Mouse (Mus musculus): ENCODE results near the gene 2610028H24Rik.

The 2610028H24Rik gene

DNA sequence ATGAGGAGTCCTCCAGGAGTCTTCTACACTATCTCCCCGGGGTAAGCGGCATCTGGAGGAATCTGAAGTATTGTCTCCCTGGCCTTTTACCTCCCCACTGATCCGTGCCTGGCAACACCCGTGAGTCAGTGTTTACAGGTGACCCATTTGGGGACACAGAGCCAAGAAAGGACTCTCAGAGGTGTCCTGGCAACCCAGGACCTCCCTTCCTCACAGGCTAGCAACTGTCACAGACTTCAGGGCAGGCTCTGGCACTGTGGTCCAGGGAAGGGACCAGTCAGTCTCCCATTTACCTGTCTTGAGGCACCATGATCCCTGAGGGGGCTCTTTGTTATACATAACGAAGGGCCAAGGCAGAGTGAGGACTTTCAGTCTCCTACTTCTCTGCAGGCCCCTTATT is at the start of gene 2610028H24Rik:
TSS of gene 2610028H24Rik (plus strand) at position 231 of the 400 bp plus-strand sequence.
- DNase-seq (ENCODE audit: low spot score in 2 of 2) = no peak

DNA sequence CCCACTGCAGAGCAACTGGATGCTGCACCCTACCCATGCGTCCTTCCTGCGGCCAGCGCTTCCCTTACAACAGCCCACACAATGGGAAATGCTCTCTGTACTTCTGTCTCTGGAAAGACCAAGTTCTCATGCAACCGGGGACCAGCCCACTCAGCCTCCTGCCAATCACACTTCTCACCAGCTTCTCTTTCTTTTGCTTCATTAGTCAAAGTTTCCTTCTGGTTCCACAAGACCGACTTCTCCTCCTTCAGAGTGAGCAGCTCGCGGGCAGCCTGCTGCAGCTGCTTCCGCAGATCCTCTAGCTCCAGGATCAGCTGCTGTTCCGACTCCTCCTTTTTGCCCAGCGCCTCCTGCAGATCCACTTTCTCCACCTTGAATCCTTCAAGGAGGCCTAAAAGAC is 40.4 kb upstream of the 2610028H24Rik start:
- peak in 1 of 2 experiments; percentile 23 for DNase-seq (ENCODE audit: low spot score in 2 of 2)

DNA sequence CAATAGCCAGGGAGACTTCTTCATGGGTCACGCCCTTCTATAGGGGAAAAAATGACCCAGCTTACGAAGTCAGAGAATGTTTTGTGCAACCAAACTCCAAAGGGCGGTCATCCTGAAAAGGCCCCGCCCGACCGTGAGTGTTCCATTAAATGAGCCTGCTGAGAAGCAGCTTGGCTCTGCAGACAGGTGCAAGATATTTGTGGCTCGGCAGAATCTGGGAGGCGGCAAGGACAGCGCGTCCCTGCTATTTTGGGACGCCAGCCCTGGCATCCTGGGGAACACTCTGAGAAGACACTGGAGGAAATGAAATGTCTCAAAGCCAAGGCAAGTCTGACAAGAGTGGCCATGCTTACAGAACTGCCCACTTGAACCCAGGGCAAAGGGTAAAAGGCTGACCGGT is 32.1 kb upstream of the 2610028H24Rik start:
- DNase-seq (ENCODE audit: low spot score in 2 of 2) = peak; percentile 64 to 73

GRCm38 (mm10) chr10:76425674-76426073 is 23.2 kb upstream of the 2610028H24Rik start:
- DNase-seq (ENCODE audit: low spot score in 2 of 2) = no peak

GRCm38 (mm10) chr10:76433925-76434324 is 15.0 kb upstream of the 2610028H24Rik start:
- no peak for DNase-seq (ENCODE audit: low spot score in 2 of 2)

- DNase-seq (ENCODE audit: low spot score in 2 of 2) = no peak
Measured at GRCm38 (mm10) chr10:76439107-76439890, 9.6 kb upstream of the 2610028H24Rik start.

DNA sequence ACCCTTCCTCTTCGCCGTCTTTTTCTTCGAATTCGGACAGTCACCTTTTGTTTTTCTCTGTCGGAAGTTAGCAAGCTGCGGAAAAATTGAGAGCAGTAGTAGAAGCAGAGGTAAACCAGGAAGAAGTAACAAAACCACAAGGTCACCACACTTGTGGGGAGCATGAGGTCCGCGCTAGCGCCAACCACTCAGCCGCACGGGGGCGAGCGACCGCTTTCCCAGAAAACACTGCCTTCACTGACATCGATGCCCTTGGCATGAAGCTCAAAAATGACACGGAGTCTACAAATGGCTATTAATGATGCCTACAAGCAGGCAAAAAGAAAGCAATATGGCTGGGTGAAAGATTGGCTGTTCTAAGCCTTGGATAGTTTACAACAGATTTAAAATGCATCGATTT is 8.6 kb upstream of the 2610028H24Rik start, which contains the start of gene AC141477.1:
TSS of gene AC141477.1 (minus strand) at position 164 of the 400 bp plus-strand sequence.
- no peak for DNase-seq (ENCODE audit: low spot score in 2 of 2)

- DNase-seq (ENCODE audit: low spot score in 2 of 2) = peak; percentile 94 to 96
Measured at GRCm38 (mm10) chr10:76442178-76443088, 6.4 kb upstream of the 2610028H24Rik start, which contains the start of gene Pcnt. Pcnt (minus strand) TSS chr10:76442786.

GRCm38 (mm10) chr10:76445996-76446681 is 2.7 kb upstream of the 2610028H24Rik start:
- no peak for DNase-seq (ENCODE audit: low spot score in 2 of 2)

- DNase-seq (ENCODE audit: low spot score in 2 of 2) = no peak
Measured at GRCm38 (mm10) chr10:76447406-76448229, 1.3 kb upstream of the 2610028H24Rik start.

GRCm38 (mm10) chr10:76455289-76455688 is 6.4 kb downstream of the 2610028H24Rik start:
- DNase-seq (ENCODE audit: low spot score in 2 of 2) = peak in 1 of 2 experiments; percentile 26

- DNase-seq (ENCODE audit: low spot score in 2 of 2) = no peak
Measured at GRCm38 (mm10) chr10:76461255-76461654, 12.4 kb downstream of the 2610028H24Rik start.

DNA sequence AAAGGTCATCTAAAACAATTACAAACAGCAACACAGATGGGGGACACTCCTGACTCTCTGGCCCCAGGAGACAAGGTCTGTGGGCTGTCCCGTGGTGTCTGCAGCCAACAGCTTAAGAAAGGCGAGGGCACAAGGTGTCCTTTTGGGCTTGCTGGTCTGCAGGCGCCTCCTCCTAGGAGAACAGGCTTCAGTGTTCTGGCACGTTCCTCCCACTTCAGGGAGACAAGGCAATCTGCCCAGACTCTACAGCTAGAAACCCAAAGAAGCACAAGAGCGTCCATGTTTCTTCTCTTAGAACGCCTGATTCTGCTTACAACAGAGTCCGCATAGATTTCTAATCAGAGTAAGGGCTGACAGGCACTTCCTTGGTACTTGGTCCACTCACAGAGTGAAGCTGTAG is 13.4 kb downstream of the 2610028H24Rik start:
- DNase-seq (ENCODE audit: low spot score in 2 of 2) = peak in 1 of 2 experiments; percentile 28

DNA sequence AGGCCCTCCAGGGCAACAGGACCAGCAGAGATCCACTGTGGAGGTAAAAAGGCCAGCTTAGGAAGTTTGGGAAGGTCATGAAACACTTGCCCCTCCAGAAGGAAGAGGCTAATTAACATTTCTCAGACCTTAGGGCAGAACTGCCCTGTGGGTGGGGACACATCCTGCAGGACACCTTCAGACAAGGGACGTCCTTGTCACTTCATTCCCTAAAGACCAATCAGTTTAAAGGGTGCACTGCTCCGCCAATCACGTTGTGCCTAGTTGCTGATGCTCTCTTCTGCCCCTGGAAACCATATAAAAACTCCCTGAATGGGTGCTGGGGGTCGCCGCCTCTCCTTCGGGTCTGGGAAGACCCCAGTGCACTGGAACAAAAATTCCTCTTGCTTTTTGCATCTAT is 13.8 kb downstream of the 2610028H24Rik start:
- DNase-seq (ENCODE audit: low spot score in 2 of 2) = no peak

DNA sequence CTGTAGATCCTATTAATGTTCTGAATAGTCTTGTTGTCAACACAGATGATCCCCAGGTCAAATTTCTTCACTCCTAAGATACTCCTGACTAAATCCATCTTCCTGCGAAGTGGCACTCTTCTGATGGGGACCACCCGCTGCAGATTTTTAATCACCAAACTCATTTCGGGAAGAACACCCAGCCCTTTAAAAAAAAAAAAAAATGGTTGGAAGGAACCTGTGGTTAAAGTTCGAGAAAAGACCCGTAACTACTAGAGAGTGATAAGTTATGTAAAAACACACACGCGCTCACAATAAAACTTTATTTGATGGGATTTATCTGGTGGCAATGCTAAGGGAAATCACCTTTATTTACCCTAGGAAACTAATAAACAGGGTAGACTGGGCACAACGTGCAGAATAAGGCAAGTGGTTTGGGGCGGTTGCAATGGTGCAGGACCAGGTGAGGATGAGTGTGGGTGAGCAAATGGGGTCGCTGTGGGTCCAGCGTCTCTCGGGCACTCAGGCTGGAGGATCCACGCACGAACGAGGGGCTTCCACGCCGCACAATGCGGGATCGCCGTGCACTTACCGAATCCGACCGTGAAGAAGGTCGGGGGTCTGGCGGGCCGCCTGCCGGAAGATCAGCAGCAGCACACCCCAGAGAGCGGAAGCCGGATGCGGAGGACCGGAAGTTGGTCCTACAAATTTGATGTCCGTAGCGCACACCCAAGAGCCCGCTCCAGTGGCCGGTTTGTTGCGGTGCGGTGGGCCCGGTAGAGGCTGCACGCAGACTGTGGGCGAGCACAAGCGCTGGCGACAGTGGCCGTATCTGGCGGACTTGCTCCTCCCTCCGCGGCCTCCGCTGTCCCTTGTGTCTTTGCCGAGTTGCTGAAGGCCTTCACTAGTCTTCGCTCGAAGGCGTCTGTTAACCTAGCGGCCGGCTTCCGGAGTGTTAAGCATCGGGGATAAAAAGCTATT is 19.6 kb downstream of the 2610028H24Rik start, which contains the start of the genes Mcm3ap and Ybey:
TSS of gene Mcm3ap (plus strand) at position 725 of the 960 bp plus-strand sequence.
TSS of gene Ybey (minus strand) at position 912 of the 960 bp plus-strand sequence.
- peak; percentile 84 to 86 for DNase-seq (ENCODE audit: low spot score in 2 of 2)

GRCm38 (mm10) chr10:76473759-76474158 is 24.9 kb downstream of the 2610028H24Rik start:
- DNase-seq (ENCODE audit: low spot score in 2 of 2) = no peak

GRCm38 (mm10) chr10:76480851-76481250 is 32.0 kb downstream of the 2610028H24Rik start:
- no peak for DNase-seq (ENCODE audit: low spot score in 2 of 2)

- DNase-seq (ENCODE audit: low spot score in 2 of 2) = no peak
Measured at GRCm38 (mm10) chr10:76481480-76481879, 32.6 kb downstream of the 2610028H24Rik start.

DNA sequence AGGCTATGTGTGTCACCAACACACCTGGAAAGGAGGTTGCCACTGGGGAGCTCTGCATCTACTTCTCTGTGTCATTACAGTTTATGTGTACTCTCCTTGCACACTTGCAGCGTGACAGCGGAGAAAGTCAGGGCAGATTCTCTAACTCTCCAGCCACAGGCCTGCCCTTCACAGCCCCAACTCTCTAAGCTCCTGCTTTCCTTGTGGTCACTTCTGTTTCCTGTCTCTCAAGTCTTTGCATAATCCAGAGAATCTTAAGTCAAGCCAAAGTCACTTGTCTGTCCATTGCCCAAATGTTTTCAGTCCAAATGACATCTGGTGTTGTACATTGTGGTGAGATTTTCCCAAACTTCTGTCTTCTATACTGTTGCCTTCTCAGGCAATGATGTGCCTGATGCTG is 37.4 kb downstream of the 2610028H24Rik start:
- no peak for DNase-seq (ENCODE audit: low spot score in 2 of 2)
